Mouse (Mus musculus) adrenal gland, adult 18-20 months (tissue): Measurements from ENCODE around the gene Prkaa1. TPM values are rescaled to one million over a fixed set of nuclear protein-coding genes. Genes with fewer than 3 reads are reported as not detected.

Source experiments
- total RNA-seq, 2 experiments: library from RNA; stranded (reverse); gene quantifications; 1 replicate in 1 of 2; 2 replicates in 1 of 2; pipeline ENCODE4 v1.2.3; 2021

Gene Prkaa1
- total RNA-seq, 2 experiments from 2014 or later: 31.8 to 36.3 TPM

Other genes starting within 250 kb of the Prkaa1 start
- gene Mroh2b, start 245.1 kb upstream of the Prkaa1 start, total RNA-seq: not detected
- 10 to 100 TPM; 15.3 to 42.7 TPM for gene C7, start 80.1 kb upstream of the Prkaa1 start, total RNA-seq
- gene Card6, start 35.3 kb upstream of the Prkaa1 start, total RNA-seq: 1 to 10 TPM; 6.6 to 6.7 TPM
- 100 to 1,000 TPM; 365 to 475 TPM for gene Rpl37, start 27.2 kb upstream of the Prkaa1 start, total RNA-seq
- 10 to 100 TPM; 37.4 to 51.1 TPM for gene Ttc33, start 41.7 kb downstream of the Prkaa1 start, total RNA-seq
- 1 to 10 TPM; 1.1 to 1.3 TPM for gene Ptger4, start 100.3 kb downstream of the Prkaa1 start, total RNA-seq